Mouse (Mus musculus) embryonic fibroblast, embryonic 13.5 days (primary cell): Measurements from ENCODE around the gene Galnt10. TPM values are rescaled to one million over a fixed set of nuclear protein-coding genes. Genes with fewer than 3 reads are reported as not detected.

Source experiments
- H3K27ac ChIP-seq: 2 replicates; pipeline ENCODE4 v1.5.1; 2012; ENCODE audit warnings: low read length, control low read depth, inconsistent platforms; ENCODE audit not compliant: insufficient read depth
- H3K4me1 ChIP-seq: 2 replicates; pipeline ENCODE4 v1.6.1; 2011; ENCODE audit warnings: low read length; ENCODE audit not compliant: control insufficient read depth, insufficient read depth
- H3K4me3 ChIP-seq: 2 replicates; pipeline ENCODE4 v1.5.1; 2011; ENCODE audit warnings: mild to moderate bottlenecking, control low read depth, low read length; ENCODE audit not compliant: insufficient read depth
- CTCF ChIP-seq: IDR thresholded peaks from 2 replicates; pipeline ENCODE4 v1.5.1; 2011; ENCODE audit warnings: mild to moderate bottlenecking, control low read depth, low read length, moderate library complexity, borderline replicate concordance; ENCODE audit not compliant: insufficient read depth
- POLR2A ChIP-seq: IDR thresholded peaks from 2 replicates; pipeline ENCODE4 v1.6.1; 2011; ENCODE audit warnings: low read depth, mild to moderate bottlenecking, control low read depth, low read length, moderate library complexity
- polyA plus RNA-seq: library from polyadenylated mRNA; stranded (reverse); fragments of >200 nt; gene quantifications from 2 replicates; pipeline ENCODE4 v1.2.4, GENCODE M21; 2011; ENCODE audit warnings: low read depth; ENCODE audit not compliant: missing spikeins, insufficient read length

The Galnt10 gene
- polyA plus RNA-seq, 1 experiment, result 51.8 TPM

- no peak overlapping the region for H3K4me3 ChIP-seq
- no peak overlapping the region for H3K27ac ChIP-seq
- TF ChIP-seq CTCF (no peak), POLR2A (no peak)
- H3K4me1 ChIP-seq, result peaks cover 8% of the 10 kb centered on the region; the same call in 1 of the 2 replicates
Observed at GRCm38 (mm10) chr11:57633975-57634585, 11.2 kb upstream of the Galnt10 start.

DNA sequence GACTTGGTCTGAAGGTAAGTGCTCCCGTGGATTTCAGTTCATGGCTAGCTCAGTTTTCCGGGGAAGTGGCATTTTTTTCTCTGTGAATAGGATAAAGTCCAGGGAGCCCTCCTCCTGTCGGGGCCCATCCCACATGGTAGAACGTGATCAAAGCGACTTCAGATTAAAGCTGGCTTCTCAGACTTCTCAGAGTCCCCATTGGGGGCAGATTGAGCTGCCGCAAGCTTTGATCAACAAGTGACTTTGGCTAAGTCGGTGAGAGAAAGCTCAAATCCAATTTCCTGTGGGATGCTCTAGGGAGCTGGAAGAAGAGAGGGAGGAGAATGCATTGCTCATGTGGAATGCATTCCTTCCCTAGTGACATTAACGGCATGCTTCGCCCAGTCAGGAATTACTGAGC lies 10.1 kb upstream of the Galnt10 start:
- no peak overlapping the region for H3K27ac ChIP-seq
- no peak overlapping the region for H3K4me3 ChIP-seq
- TF ChIP-seq CTCF (no peak), POLR2A (no peak)
- peaks cover 8% of the 10 kb centered on the region; the same call in 1 of the 2 replicates for H3K4me1 ChIP-seq

- H3K4me3 ChIP-seq, result peak overlapping the region; percentile 66
- TF ChIP-seq POLR2A, result no peak
- no peak for TF ChIP-seq CTCF
- H3K4me1 ChIP-seq, result peaks cover 4% of the 10 kb centered on the region; the same call in 1 of the 2 replicates
- no peak overlapping the region; the same call in 1 of the 2 replicates for H3K27ac ChIP-seq
Observed at GRCm38 (mm10) chr11:57643691-57644090, 1.6 kb upstream of the Galnt10 start.

DNA sequence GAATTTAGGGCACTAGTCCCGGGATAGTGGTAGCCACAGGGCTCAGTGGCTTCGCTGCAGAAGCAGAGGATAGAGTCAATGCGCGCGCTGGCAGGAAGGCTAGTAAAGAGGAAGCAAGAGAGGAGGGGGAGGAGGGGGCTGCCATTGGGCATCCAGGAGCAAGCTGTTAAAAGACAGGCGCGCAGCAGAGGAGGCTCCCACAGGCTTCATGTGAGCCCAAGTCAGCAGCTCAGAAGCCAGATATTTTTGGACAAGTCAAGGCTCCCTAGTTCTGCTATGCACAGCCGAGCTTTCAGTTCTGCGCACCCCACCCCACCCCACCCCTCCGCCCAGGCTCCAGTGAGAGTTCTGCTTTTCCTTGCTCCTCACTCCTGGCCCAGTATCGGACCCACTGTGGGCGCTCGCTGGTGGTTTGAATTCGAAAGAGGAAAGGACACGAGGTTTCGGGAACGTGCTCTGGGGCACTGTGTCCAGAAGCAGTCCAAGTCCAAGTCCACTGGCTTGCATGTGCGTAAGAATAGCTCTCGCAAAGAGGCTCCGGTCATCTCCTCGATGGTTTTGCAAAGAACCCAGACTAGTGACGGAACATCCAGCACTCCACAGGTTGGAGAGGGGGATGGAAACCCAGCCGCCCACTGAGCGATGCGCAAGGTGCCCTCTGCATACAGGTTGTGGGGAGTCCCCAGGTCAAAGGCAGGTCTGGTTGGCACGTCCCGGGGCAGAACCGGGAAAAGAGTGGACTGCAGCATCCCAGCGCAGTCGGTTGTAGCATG lies 811 bp upstream of the Galnt10 start:
- peak overlapping the region; percentile 66 for H3K4me3 ChIP-seq
- H3K4me1 ChIP-seq, result peaks cover 4% of the 10 kb centered on the region; the same call in 1 of the 2 replicates
- TF ChIP-seq POLR2A (peak; percentile 49), CTCF (no peak)
- peak overlapping the region; percentile 64 for H3K27ac ChIP-seq

- no peak for TF ChIP-seq CTCF
- TF ChIP-seq POLR2A, result no peak
- Histone ChIP-seq H3K4me3 (peak overlapping the region; percentile 85), H3K4me1 (peaks cover 4% of the 10 kb centered on the region; the same call in 1 of the 2 replicates), H3K27ac (no peak overlapping the region)
Observed at GRCm38 (mm10) chr11:57645847-57646246, 605 bp downstream of the Galnt10 start.

DNA sequence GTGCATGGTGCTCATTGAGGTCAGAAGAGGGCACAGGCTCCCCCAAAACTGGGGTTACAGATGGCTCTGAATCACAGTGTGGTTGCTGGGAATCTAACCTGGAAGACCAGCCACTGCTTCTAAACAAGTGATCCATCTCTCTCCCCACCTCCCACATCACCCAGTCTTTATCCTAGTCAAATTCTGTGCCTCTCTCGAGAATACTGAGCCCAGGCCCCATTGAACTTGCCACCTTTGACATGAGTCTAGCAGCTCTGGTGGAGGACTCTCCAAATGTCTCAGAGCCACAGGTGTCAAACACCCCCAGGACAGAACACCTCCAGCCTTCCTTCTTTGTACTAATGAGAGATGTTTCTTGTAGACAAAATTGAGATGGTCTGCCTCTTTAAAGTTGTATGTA lies 1.2 kb downstream of the Galnt10 start:
- Histone ChIP-seq H3K4me1 (peaks cover 5% of the 10 kb centered on the region; the same call in 1 of the 2 replicates), H3K4me3 (peak overlapping the region; percentile 85), H3K27ac (no peak overlapping the region)
- TF ChIP-seq POLR2A (no peak), CTCF (no peak)

DNA sequence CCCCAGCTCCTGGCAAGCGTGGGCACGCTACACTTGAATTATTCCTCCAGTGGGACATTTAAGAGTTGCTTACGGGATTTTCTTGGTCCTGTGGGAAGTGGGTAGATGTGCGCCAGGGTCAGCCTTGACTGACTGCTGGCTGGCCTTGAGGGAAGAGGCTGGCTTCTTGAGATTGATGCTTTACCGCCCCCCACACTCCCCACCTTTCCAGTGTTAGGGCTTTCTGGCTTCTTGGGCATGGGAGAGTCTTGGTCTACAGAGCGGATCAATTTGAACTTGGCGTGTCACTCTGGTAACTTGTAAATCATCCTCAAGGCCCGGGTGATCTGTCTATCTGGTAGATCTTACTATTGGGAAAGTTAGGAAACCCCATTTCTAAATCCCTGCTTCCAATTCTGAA lies 1.7 kb downstream of the Galnt10 start:
- Histone ChIP-seq H3K4me1 (peaks cover 7% of the 10 kb centered on the region; the same call in 1 of the 2 replicates), H3K27ac (no peak overlapping the region), H3K4me3 (peak overlapping the region; percentile 85)
- no peak for TF ChIP-seq POLR2A
- TF ChIP-seq CTCF, result no peak

DNA sequence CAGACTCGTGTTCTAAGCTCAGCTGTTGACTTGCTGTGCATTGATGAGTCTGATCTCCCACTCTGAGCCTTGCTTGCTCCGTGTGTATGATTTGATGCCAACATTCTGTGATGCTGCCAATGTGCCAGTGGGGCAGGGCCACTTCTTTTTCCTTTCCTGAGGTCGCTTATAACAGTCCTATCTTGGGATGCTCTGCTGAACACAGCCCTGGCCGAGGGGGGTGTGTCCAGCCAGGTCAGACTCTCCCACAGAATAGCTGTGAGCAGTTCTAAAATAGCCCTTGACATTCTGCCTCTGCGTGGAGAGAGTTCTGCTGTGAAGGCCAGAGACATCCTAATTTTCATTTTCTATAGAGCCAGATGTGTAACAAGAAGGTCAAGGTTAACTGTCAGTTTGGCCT lies 2.2 kb downstream of the Galnt10 start:
- no peak overlapping the region for H3K4me3 ChIP-seq

DNA sequence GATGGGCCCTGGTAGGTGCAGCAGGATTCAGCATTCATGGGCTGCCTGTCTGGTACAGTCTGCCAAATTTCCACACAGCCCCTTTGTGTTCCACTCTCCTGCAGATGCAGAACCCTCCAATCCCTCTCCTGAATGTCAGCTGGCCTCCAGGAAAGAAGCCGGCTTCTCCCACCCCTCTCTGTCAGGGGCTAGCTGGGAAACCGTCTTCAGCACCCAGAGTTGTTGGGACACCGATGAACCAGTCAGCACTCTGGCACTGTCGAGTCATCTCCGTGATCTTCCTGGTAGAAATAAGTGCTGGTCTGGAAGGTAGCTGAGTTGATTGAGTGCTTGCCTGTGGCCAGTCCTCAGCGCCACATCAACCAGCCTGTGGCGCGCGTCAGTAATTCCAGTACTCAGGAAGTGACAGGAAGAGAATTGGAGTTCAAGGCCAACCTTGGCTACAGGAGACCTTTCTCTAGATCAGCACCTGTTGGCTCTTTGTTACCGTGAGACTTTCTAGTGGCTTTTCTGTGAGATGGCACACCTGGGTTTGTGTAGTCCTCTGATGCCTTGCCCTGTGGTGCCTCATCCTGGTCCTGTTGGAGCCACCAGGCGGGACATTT lies 3.1 kb downstream of the Galnt10 start:
- no peak overlapping the region for H3K4me3 ChIP-seq
- no peak for TF ChIP-seq CTCF
- no peak for TF ChIP-seq POLR2A
- H3K27ac ChIP-seq, result no peak overlapping the region
- peaks cover 3% of the 10 kb centered on the region; the same call in 1 of the 2 replicates for H3K4me1 ChIP-seq

More for the DNA sequence above, 2.2 kb downstream of the Galnt10 start:
- Histone ChIP-seq H3K4me1 (peaks cover 7% of the 10 kb centered on the region; the same call in 1 of the 2 replicates), H3K27ac (no peak overlapping the region)
- no peak for TF ChIP-seq CTCF
- TF ChIP-seq POLR2A, result no peak
